Mouse (Mus musculus) MEL (cell line): ENCODE results near the gene Ehmt2. TPM values are rescaled to one million over a fixed set of nuclear protein-coding genes. Genes with fewer than 3 reads are reported as not detected.
A peak's percentile ranks its signal among the peaks of the same experiment; 100 is the strongest.

ENCODE experiments used
- DNase-seq: peaks from one replicate; pipeline ENCODE4 v3.0.0; 2011; ENCODE audit warnings: low read depth, low spot score
- H3K27ac ChIP-seq: 2 replicates; pipeline ENCODE4 v1.5.1; 2012; ENCODE audit warnings: low read depth, mild to moderate bottlenecking, control low read depth, low read length, moderate library complexity; ENCODE audit not compliant: control insufficient read depth
- H3K27me3 ChIP-seq, 2 experiments: fragments of 150-350 bp in 1 of 2; sonication (generic) in 1 of 2; 2 replicates each; pipeline ENCODE4 v1.6.1; 2012; ENCODE audit warnings: low read length in 2 of 2, mild to moderate bottlenecking in 2 of 2, improper control_type of control experiment in 1 of 2, moderate library complexity in 1 of 2; ENCODE audit not compliant: insufficient read depth in 2 of 2, control insufficient read depth in 1 of 2
- H3K36me3 ChIP-seq, 2 experiments: 2 replicates each; pipeline ENCODE4 v1.6.1; 2012 to 2014; ENCODE audit warnings: low read length in 2 of 2, improper control_type of control experiment in 1 of 2, inconsistent platforms in 1 of 2, mild to moderate bottlenecking in 1 of 2; ENCODE audit not compliant: insufficient read depth in 2 of 2, control insufficient read depth in 1 of 2
- H3K4me1 ChIP-seq, 2 experiments: fragments of 150-350 bp in 1 of 2; sonication (generic) in 1 of 2; 2 replicates each; pipeline ENCODE4 v1.6.1; 2012; ENCODE audit warnings: low read length in 2 of 2, improper control_type of control experiment in 1 of 2, mild to moderate bottlenecking in 1 of 2; ENCODE audit not compliant: insufficient read depth in 2 of 2, control insufficient read depth in 1 of 2
- H3K4me3 ChIP-seq, 2 experiments: fragments of 150-350 bp in 1 of 2; sonication (generic) in 1 of 2; 2 replicates each; pipeline ENCODE4 v1.5.1; 2012; ENCODE audit warnings: low read depth in 2 of 2, low read length in 2 of 2, mild to moderate bottlenecking in 2 of 2, moderate library complexity in 2 of 2, control low read depth in 1 of 2, improper control_type of control experiment in 1 of 2; ENCODE audit not compliant: control insufficient read depth in 1 of 2, insufficient read depth in 1 of 2
- H3K79me2 ChIP-seq: 2 replicates; pipeline ENCODE4 v1.6.1; 2012; ENCODE audit warnings: mild to moderate bottlenecking, low read length, moderate library complexity; ENCODE audit not compliant: control insufficient read depth, poor library complexity, insufficient read depth
- H3K9ac ChIP-seq: 2 replicates; pipeline ENCODE4 v1.6.1; 2012; ENCODE audit warnings: low read depth, mild to moderate bottlenecking, control low read depth, low read length, moderate library complexity; ENCODE audit not compliant: control insufficient read depth, poor library complexity, severe bottlenecking
- H3K9me3 ChIP-seq: fragments of 150-350 bp; sonication (generic); replicated peaks from 2 replicates; pipeline ENCODE4 v1.6.1; 2012; ENCODE audit warnings: mild to moderate bottlenecking, low read length, improper control_type of control experiment, moderate library complexity; ENCODE audit not compliant: insufficient read depth
- BHLHE40 ChIP-seq: IDR thresholded peaks from 2 replicates; pipeline ENCODE4 v1.6.1; 2012; ENCODE audit warnings: low read depth, mild to moderate bottlenecking, inconsistent platforms, low read length, improper control_type of control experiment, borderline replicate concordance
- CHD1 ChIP-seq: IDR thresholded peaks from 2 replicates; pipeline ENCODE4 v1.6.1; 2012; ENCODE audit warnings: low read depth, mild to moderate bottlenecking, inconsistent platforms, low read length, improper control_type of control experiment
- CTCF ChIP-seq, 3 experiments: IDR thresholded peaks in 2 of 3; conservative IDR thresholded peaks in 1 of 3; 2 replicates each; pipeline ENCODE4 v1.5.1; 2011 to 2012; ENCODE audit warnings: low read length in 3 of 3, low read depth in 2 of 3, mild to moderate bottlenecking in 2 of 3, improper control_type of control experiment in 1 of 3, inconsistent platforms in 1 of 3, mixed read lengths in 1 of 3, moderate library complexity in 1 of 3; ENCODE audit not compliant: control insufficient read depth in 1 of 3, insufficient read depth in 1 of 3, poor library complexity in 1 of 3, severe bottlenecking in 1 of 3
- ELF1 ChIP-seq: IDR thresholded peaks from 2 replicates; pipeline ENCODE4 v1.6.1; 2014; ENCODE audit warnings: low read depth, mild to moderate bottlenecking, inconsistent platforms, low read length, improper control_type of control experiment, moderate library complexity
- GABPA ChIP-seq: IDR thresholded peaks from 2 replicates; pipeline ENCODE4 v1.6.1; 2012; ENCODE audit warnings: low read depth, mild to moderate bottlenecking, inconsistent platforms, low read length, improper control_type of control experiment, moderate library complexity
- HCFC1 ChIP-seq: IDR thresholded peaks from 2 replicates; pipeline ENCODE4 v1.6.1; 2012; ENCODE audit warnings: low read depth, mild to moderate bottlenecking, inconsistent platforms, low read length, improper control_type of control experiment, moderate library complexity
- KAT2A ChIP-seq: conservative IDR thresholded peaks from 2 replicates; pipeline ENCODE4 v1.6.1; 2012; ENCODE audit warnings: low read depth, low read length, improper control_type of control experiment, inconsistent platforms
- MAFK ChIP-seq: IDR thresholded peaks from 2 replicates; pipeline ENCODE4 v1.6.1; 2011; ENCODE audit warnings: low read depth, mild to moderate bottlenecking, low read length, improper control_type of control experiment, borderline replicate concordance
- MAZ ChIP-seq: IDR thresholded peaks from 2 replicates; pipeline ENCODE4 v1.6.1; 2012; ENCODE audit warnings: low read depth, mild to moderate bottlenecking, inconsistent platforms, low read length, improper control_type of control experiment
- MXI1 ChIP-seq: IDR thresholded peaks from 2 replicates; pipeline ENCODE4 v1.6.1; 2011; ENCODE audit warnings: mild to moderate bottlenecking, low read depth, low read length, improper control_type of control experiment
- MYB ChIP-seq: IDR thresholded peaks from 2 replicates; pipeline ENCODE4 v1.6.1; 2011; ENCODE audit warnings: mild to moderate bottlenecking, low read depth, low read length, improper control_type of control experiment
- MYC ChIP-seq: IDR thresholded peaks from 2 replicates; pipeline ENCODE4 v1.6.1; 2011; ENCODE audit warnings: low read depth, mild to moderate bottlenecking, low read length, improper control_type of control experiment, moderate library complexity
- NELFE ChIP-seq: IDR thresholded peaks from 2 replicates; pipeline ENCODE4 v1.6.1; 2011; ENCODE audit warnings: low read depth, low read length, improper control_type of control experiment
- NRF1 ChIP-seq: IDR thresholded peaks from 2 replicates; pipeline ENCODE4 v1.6.1; 2014; ENCODE audit warnings: low read depth, mild to moderate bottlenecking, inconsistent platforms, low read length, improper control_type of control experiment, moderate library complexity; ENCODE audit not compliant: poor library complexity, insufficient read depth, severe bottlenecking
- POLR2A ChIP-seq, 2 experiments: IDR thresholded peaks; 2 replicates each; pipeline ENCODE4 v1.6.1; 2011 to 2012; ENCODE audit warnings: low read length in 2 of 2, mild to moderate bottlenecking in 2 of 2, control low read depth in 1 of 2, improper control_type of control experiment in 1 of 2, low read depth in 1 of 2, moderate library complexity in 1 of 2; ENCODE audit not compliant: control insufficient read depth in 1 of 2, insufficient read depth in 1 of 2, poor library complexity in 1 of 2
- POLR2AphosphoS5 ChIP-seq: IDR thresholded peaks from 2 replicates; pipeline ENCODE4 v1.6.1; 2012; ENCODE audit warnings: low read depth, borderline replicate concordance, mild to moderate bottlenecking, inconsistent platforms, low read length, moderate library complexity, mixed read lengths
- RAD21 ChIP-seq: IDR thresholded peaks from 2 replicates; pipeline ENCODE4 v1.6.1; 2011; ENCODE audit warnings: mild to moderate bottlenecking, low read depth, low read length, improper control_type of control experiment
- RCOR1 ChIP-seq: IDR thresholded peaks from 2 replicates; pipeline ENCODE4 v1.6.1; 2012; ENCODE audit warnings: low read depth, mild to moderate bottlenecking, inconsistent platforms, low read length, improper control_type of control experiment
- SIN3A ChIP-seq: IDR thresholded peaks from 2 replicates; pipeline ENCODE4 v1.6.1; 2012; ENCODE audit warnings: low read length, improper control_type of control experiment, inconsistent platforms
- SMC3 ChIP-seq: IDR thresholded peaks from 2 replicates; pipeline ENCODE4 v1.6.1; 2011; ENCODE audit warnings: low read depth, low read length, improper control_type of control experiment
- UBTF ChIP-seq: IDR thresholded peaks from 2 replicates; pipeline ENCODE4 v1.6.1; 2012; ENCODE audit warnings: low read depth, mild to moderate bottlenecking, inconsistent platforms, low read length, improper control_type of control experiment, moderate library complexity, borderline replicate concordance; ENCODE audit not compliant: insufficient read depth
- USF2 ChIP-seq, 2 experiments: IDR thresholded peaks; 2 replicates each; pipeline ENCODE4 v1.6.1; 2011 to 2012; ENCODE audit warnings: improper control_type of control experiment in 2 of 2, low read length in 2 of 2, borderline replicate concordance in 1 of 2, inconsistent platforms in 1 of 2, low read depth in 1 of 2, mild to moderate bottlenecking in 1 of 2; ENCODE audit not compliant: insufficient read depth in 1 of 2
- ZMIZ1 ChIP-seq: IDR thresholded peaks from 2 replicates; pipeline ENCODE4 v1.6.1; 2012; ENCODE audit warnings: low read depth, mild to moderate bottlenecking, inconsistent platforms, low read length, improper control_type of control experiment, moderate library complexity
- polyA plus RNA-seq, 2 experiments: library from polyadenylated mRNA; stranded (reverse) in 1 of 2; unstranded in 1 of 2; fragments of >175 nt in 1 of 2; fragments of >200 nt in 1 of 2; gene quantifications; 2 replicates each; pipeline versions ENCODE4 v1.2.1 to v1.2.4; 2012; ENCODE audit warnings: low replicate concordance in 2 of 2, low read depth in 1 of 2; ENCODE audit not compliant: insufficient read length in 2 of 2, insufficient read depth in 1 of 2, missing spikeins in 1 of 2
- total RNA-seq: library from RNA; depleted of rRNA; stranded (reverse); fragments of 300-350 nt; gene quantifications from 2 replicates; pipeline ENCODE4 v1.2.3, GENCODE M21; 2012

Ehmt2 gene
- total and polyA plus RNA-seq, 3 experiments = 66.6 to 113 TPM; not detected in 1

DNA sequence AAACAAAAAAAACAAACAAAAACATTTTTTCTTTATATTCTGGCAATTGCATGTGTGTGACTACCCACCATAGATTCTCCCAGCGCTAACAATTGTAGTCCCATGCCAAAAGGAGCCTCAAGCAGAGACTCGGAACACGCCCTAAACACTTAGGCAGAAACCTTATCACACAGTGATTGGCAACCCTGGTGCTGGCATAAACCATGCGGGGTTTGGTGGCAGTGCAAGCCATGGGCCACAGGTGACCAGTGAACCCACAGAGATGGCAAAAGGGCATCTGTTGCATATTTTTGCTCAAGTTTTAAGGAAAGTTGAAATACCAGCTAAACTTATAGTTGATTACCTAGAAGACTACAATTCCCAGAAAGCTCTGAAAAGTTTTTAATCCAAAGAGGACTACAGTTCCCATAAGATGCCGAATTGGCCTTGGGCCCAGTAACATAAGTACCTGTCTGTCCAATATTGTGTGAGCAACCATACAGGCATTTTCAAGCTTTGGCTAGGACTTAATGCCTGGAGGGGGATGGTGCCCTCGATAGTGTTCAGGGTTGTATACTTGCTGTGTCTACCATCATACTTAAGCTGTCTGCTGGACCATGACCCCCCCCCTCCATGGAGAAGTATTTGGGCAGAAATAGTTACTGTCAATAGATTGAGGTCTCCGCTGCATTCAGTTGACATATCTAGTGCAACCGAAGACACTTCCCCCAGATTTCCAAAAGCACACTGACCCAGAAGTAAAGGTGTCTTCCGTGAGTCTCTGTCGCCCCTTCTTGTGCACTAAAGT lies 703 bp upstream of the Ehmt2 start (continued):
- TF ChIP-seq MYC (peak; percentile 40; the same call in 1 of the 2 replicates), UBTF (no peak), MAZ (no peak), MAFK (0 out of 2 replicates have a peak, but pooled peaks have one; percentile 11)

DNA sequence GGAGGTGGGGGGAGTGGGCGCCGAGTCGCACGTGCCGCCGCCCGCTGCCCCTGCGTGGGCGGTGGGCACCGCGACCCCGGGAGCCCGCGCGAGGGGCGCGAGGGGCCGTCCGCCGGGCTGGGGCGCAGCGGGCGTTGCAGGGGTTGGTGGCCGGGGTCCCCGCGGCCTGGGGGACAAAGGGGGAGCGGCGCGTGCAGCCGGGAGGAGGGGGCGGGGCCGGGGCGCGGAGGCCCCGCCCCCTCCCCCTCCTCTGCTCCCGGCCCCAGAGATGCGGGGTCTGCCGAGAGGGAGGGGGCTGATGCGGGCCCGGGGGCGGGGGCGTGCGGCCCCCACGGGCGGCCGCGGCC lies 410 bp downstream of the Ehmt2 start:
- H3K9me3 ChIP-seq = no peaks in the 10 kb centered on the region
- H3K36me3 ChIP-seq = peaks cover 2 to 16% of the 10 kb centered on the region in 2 experiments; a peak in 3 of 4 replicates
- H3K4me1 ChIP-seq = peaks cover 0 to 20% of the 10 kb centered on the region in 2 experiments; a peak in 3 of 4 replicates
- peak; percentile 36 for DNase-seq
- peaks cover 34% of the 10 kb centered on the region for H3K79me2 ChIP-seq
- TF ChIP-seq POLR2AphosphoS5 (no peak), ZMIZ1 (0 out of 2 replicates have a peak, but pooled peaks have one; percentile 29)
- peak overlapping the region; percentile 75 to 88; a peak in 3 of 4 replicates for H3K4me3 ChIP-seq
- H3K27me3 ChIP-seq = no peaks in the 10 kb centered on the region
- peak overlapping the region; percentile 86 for H3K9ac ChIP-seq
- H3K27ac ChIP-seq = peak overlapping the region; percentile 90; the same call in 1 of the 2 replicates

DNA sequence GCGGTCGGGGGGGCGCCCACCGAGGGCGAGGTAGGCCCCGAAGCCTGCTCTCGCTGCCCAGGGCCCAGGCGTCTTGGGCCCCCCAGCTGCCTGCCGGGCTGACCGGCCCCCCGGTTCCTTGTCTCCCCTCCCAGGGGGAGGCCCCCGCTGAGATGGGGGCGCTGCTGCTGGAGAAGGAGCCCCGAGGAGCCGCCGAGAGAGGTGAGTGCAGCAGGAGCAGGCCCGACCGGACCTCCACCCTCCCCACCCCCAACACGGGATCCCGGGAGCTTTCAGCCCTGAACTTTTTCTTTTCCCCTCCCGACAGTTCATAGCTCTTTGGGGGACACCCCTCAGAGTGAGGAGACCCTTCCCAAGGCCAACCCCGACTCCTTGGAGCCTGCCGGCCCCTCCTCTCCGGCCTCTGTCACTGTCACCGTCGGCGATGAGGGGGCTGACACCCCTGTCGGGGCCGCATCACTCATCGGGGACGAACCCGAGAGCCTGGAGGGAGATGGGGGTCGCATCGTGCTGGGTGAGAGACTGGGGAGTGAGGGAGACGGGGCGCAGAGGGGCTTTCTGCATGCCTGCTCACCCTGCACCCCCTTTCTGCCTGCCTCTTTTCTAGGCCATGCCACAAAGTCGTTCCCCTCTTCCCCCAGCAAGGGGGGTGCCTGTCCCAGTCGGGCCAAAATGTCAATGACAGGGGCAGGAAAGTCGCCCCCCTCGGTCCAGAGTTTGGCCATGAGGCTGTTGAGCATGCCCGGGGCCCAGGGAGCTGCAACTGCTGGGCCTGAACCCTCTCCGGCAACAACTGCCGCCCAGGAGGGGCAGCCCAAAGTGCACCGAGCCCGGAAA lies 1.0 kb downstream of the Ehmt2 start:
- peak overlapping the region; percentile 83 for H3K27ac ChIP-seq
- peaks cover 2 to 15% of the 10 kb centered on the region in 2 experiments; a peak in 3 of 4 replicates for H3K36me3 ChIP-seq
- peak; percentile 68 for DNase-seq
- peak overlapping the region; percentile 86 for H3K9ac ChIP-seq
- H3K79me2 ChIP-seq = peaks cover 34% of the 10 kb centered on the region
- peak overlapping the region; percentile 75 to 88 for H3K4me3 ChIP-seq
- H3K27me3 ChIP-seq = no peaks in the 10 kb centered on the region
- TF ChIP-seq NRF1 = 0 out of 2 replicates have a peak, but pooled peaks have one; percentile 42
- 0 out of 6 replicates have a peak, but pooled peaks of 1 of the 3 experiments have one; percentile 4 for TF ChIP-seq CTCF (IDR thresholded peaks at IDR 0.05 in 2 of 3, conservative IDR thresholded peaks at IDR 0.05 in 1 of 3; ENCODE audit: control insufficient read depth in 1 of 3, insufficient read depth in 1 of 3, low read depth in 2 of 3, low read length in 3 of 3, poor library complexity in 1 of 3, severe bottlenecking in 1 of 3)
- TF ChIP-seq SIN3A = no peak; the same call in 1 of the 2 replicates
- no peak for TF ChIP-seq ZMIZ1
- TF ChIP-seq USF2 (IDR thresholded peaks at IDR 0.05; ENCODE audit: borderline replicate concordance in 1 of 2, insufficient read depth in 1 of 2, low read depth in 1 of 2, low read length in 2 of 2) = no peak
- TF ChIP-seq GABPA = no peak
- no peak for TF ChIP-seq UBTF
- TF ChIP-seq HCFC1 = 0 out of 2 replicates have a peak, but pooled peaks have one; percentile 42
- peak; percentile 60; the same call in 1 of the 2 replicates for TF ChIP-seq MXI1
- no peak for TF ChIP-seq ELF1
- no peak for TF ChIP-seq RCOR1
- TF ChIP-seq BHLHE40 = no peak
- TF ChIP-seq MAZ = peak; percentile 61; the same call in 1 of the 2 replicates
- TF ChIP-seq SMC3 = no peak
- no peak for TF ChIP-seq KAT2A
- no peak for TF ChIP-seq NELFE
- TF ChIP-seq POLR2A (IDR thresholded peaks at IDR 0.05; ENCODE audit: control insufficient read depth in 1 of 2, insufficient read depth in 1 of 2, low read depth in 1 of 2, low read length in 2 of 2, poor library complexity in 1 of 2) = no peak; a peak in 1 of 4 replicates
- TF ChIP-seq CHD1 = 0 out of 2 replicates have a peak, but pooled peaks have one; percentile 5
- no peak for TF ChIP-seq MYB
- TF ChIP-seq RAD21 = no peak
- TF ChIP-seq, all 39 proteins: peak for 6
- Histone ChIP-seq H3K9me3 (no peaks in the 10 kb centered on the region), H3K4me1 (peaks cover 0 to 18% of the 10 kb centered on the region in 2 experiments; a peak in 3 of 4 replicates)
